Mouse (Mus musculus): ENCODE results near the gene Gm20509.
"Not testable (repeated sequence)": the region's sequence is repeated elsewhere in the genome, so short reads cannot be mapped to it uniquely, and the experiment has no call there.

Gene Gm20509

DNA sequence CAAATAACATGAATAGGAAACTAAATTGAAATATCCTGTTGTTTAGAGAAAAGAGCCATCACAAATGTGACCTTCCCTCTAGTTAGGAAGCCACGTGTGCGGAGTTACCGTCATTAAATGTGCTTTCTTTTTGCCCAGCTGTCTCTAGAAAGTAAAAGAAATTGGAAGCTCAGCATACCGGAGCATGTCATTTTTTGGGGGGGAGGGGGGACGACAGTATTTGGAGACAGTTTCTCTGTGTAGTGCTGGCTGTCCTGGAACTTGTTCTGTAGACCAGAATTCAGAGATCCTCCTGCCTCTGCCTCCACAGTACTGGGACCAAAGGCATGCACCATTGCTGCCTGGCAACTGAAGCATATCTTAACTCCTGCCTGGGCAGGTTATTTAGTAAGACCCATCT lies 734 bp upstream of the Gm20509 start, which contains the start of gene Khdc3:
Khdc3 (plus strand) TSS at position 301 of the 400 bp plus-strand sequence.
- no peak for DNase-seq (ENCODE audit: low read depth, low spot score)

DNA sequence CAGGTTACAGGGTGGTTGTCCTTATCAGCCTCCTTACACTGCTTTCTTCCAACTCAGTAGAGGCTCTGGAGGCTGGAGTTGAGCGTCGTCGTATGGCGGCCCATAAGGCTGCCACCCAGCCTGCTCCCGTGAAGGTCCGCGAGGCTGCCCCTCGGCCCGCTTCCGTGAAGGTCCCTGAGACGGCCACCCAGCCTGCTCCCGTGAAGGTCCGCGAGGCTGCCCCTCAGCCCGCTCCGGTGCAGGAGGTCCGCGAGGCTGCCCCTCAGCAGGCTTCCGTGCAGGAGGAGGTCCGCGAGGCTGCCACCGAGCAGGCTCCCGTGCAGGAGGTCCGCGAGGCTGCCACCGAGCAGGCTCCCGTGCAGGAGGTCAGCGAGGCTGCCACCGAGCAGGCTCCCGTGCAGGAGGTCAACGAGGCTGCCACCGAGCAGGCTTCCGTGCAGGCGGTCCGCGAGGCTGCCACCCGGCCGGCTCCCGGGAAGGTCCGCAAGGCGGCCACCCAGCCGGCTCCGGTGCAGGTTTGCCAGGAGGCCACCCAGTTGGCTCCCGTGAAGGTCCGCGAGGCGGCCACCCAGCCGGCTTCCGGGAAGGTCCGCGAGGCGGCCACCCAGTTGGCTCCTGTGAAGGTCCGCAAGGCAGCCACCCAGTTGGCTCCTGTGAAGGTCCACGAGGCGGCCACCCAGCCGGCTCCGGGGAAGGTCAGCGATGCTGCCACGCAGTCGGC lies 1.0 kb downstream of the Gm20509 start:
- DNase-seq (ENCODE audit: low read depth, low spot score): no peak

DNA sequence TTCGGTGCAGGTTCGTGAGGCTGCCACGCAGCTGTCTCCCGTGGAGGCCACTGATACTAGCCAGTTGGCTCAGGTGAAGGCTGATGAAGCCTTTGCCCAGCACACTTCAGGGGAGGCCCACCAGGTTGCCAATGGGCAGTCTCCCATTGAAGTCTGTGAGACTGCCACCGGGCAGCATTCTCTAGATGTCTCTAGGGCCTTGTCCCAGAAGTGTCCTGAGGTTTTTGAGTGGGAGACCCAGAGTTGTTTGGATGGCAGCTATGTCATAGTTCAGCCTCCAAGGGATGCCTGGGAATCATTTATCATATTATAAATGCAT lies 1.6 kb downstream of the Gm20509 start:
- no peak for DNase-seq (ENCODE audit: low read depth, low spot score)

DNA sequence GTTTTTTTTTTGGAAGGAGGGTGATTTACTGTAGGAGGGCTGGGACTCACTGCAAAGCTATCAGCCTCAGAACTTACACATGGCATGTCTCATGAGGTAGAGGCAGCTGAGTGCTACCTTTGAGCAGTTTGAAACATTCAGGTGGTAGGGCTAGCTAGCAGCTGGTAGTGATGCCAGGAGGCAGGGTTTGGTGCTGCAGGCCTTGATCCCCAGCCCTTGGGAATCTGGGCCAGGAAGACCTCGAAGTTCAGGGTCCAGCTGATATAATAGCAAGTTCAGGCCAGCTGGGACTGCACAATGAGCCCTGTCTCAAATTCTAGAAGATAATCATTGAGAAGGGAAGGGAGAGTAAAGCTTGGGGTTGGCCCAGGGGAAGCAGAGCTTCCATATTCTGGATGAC lies 2.9 kb downstream of the Gm20509 start:
- no peak for DNase-seq (ENCODE audit: low read depth, low spot score)

DNA sequence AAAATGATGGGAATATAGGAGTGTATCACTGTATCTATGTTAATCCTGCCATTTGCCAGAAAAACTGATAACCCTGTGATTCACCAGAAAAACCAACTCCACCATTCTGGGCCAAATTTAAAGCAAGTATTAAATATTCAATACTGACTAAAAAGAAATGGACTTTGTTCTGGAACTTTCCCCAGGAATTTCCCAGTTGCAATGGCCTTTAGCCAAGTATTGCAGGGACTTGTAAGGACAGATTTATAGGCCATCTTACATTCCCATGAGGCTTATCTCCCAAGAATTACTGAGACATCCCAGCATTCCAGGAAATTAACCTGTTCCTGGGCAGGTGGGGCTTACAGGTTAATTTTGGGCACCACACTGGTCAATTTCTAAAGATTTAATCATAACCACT lies 3.5 kb downstream of the Gm20509 start:
- DNase-seq (ENCODE audit: low read depth, low spot score): no peak

DNA sequence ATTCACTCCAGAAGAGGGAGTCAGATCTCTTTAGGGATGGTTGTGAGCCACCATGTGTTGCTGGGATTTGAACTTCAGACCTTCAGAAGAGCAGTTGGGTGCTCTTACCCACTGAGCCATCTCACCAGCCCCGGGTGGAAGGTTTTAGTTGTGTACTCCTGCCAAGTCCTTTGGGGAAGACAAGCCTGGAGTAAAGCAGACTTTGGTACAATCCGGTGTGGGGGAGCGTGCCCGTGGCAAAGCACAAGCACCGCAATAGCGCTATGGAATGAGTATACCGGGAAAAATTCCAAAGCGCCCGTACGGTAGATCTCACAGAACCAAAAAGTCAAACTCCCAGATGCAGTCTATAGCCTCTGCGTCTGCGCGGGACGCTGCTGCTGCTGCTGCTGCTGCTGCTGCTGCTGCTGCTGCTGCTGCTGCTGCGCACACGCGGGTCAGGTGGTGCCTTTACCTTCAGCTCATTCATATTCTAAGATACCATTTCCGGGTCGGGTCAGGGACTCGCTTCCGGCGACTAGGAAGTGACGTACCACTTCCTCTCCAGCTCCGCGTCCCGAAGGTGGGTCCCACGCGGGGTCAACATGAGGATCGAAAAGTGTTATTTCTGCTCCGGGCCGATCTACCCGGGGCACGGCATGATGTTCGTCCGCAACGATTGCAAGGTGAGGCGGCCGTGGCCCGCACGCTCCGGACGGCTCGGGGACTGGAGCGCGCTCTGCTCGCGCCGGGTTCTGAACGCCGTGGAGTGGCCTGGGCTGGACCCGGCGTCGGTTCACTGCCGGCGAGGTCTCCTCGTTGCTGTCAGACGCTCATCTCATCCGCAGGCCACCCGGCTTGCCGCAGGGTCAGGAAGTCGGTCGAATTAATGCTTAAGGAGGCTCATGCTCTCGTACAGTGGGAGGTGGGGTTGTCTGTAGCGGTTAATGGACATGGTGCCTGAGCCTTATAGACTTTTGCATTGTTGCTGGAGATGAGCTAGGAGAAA lies 10.9 kb downstream of the Gm20509 start, which contains the start of gene Rsl24d1:
Rsl24d1 (plus strand) TSS at position 508 of the 988 bp plus-strand sequence.
- DNase-seq (ENCODE audit: low read depth, low spot score): peak; percentile 92

DNA sequence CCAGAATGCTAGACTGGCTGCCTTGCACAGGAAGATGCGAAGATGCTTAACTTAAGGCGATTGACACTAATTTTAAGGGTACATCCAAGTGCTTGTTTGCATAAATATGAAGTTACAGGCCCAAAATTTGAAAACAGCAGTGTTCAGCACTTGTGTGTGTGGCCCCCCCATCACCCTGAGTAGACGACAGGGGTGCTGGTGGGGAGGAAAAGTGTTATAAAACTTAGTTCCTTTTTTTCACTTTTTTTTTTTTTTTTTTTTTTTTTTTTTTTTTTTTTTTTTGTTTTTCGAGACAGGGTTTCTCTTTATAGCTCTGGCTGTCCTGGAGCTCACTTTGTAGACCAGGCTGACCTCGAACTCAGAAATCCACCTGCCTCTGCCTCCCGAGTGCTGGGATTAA lies 14.4 kb downstream of the Gm20509 start:
- not testable (repeated sequence) for DNase-seq (ENCODE audit: low read depth, low spot score)

DNA sequence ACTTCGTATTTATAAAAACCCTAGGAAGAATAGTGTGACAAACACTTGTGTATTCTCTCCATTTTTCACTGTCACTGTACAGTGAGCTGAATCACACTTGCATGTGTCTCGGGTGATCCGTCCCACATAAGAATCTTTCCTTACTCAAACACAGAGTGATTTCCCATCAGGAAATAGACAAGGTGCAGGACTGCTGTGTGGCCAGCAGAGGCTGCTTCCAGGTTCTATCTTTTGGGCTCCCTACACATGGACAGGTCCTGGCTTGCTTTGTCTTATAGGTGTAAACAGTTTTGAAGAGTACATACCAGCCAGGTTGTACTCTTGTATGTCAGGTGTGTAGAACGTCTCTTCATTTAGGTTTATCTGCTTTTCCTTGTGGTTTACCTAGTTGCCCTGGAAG lies 15.7 kb downstream of the Gm20509 start:
- DNase-seq (ENCODE audit: low read depth, low spot score): no peak

DNA sequence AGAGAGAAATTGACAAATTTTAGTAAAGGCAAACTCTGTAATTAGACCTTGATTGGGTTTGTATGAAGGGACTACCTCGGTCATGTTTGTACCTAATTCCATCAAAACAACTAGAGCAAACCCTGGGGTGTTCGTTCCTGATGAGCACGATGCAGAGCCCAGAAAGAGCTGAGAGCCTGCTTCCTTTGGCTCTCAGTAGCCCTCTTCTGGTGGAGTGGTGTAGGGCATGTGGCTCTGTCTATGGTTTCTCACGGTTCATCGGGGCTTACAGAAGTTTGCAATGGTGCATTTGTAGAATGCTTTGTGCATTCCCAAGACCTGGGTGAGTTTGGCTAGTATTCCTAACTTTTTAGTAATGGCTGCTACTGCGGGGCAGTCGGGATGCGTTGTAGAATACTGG lies 19.5 kb downstream of the Gm20509 start:
- peak; percentile 57 for DNase-seq (ENCODE audit: low read depth, low spot score)

DNA sequence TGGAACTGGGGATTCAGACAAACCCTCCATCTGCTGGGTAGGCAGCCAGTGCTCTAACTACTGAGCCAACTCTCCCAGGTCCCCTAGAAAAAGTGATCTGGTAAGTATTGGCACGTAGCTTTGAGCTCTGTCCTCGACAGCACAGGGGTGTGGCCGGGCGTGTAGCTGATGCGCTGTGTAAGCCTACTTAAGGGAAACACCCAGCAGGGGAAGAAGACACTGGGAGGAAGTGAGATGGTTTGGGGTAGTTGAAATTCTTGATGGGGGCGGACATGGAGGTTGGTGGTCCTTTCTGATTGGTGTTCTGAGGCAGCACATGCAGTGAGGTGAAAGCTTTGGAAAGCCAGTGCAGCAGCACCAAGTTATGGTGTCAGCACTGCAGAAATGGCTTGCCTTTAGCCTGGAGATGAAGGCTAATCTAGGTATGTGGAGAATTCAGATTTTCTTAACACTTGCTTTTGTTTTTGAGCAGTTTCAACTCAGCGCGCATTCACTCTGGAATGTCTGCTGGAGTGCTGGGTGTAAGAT lies 22.8 kb downstream of the Gm20509 start:
- no peak for DNase-seq (ENCODE audit: low read depth, low spot score)

DNA sequence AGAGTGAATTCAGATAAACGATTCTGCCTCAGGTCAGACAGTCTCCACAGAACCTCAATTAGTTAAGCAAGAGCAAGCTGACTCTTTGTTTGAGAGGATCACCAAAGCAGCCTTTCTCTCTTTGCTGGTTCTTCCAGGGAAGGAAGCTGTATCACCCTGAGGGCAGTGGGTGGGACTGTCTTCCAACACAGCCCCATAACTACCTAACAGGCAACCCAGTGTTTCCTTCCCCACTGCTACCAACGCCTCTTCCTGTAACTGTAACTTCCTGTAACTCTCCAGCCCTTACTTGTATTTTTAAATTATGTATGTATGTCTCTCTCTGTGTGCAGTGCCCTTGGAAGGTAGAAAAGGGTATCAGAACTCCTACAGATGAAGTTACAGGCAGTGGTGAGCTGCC lies 25.2 kb downstream of the Gm20509 start:
- DNase-seq (ENCODE audit: low read depth, low spot score): no peak

DNA sequence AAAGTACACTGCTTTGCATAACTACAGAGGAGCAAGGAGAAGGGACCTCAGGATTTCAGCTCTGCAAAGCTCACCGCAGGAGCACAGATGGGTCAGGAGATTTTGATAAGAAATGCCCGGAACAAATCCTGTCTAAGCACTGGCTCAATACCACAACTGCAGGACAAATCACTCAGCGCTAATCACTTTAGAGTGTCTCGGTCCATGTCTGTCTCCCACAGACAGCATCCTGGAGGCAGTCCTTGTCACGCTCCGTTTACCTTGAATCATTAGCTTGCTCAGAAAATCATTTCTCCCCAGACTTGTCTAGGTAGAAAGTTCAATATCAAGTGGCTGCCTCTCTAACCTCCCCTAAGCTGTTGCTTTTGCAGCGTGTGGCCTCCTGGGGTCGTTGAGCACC lies 27.6 kb downstream of the Gm20509 start:
- no peak for DNase-seq (ENCODE audit: low read depth, low spot score)

DNA sequence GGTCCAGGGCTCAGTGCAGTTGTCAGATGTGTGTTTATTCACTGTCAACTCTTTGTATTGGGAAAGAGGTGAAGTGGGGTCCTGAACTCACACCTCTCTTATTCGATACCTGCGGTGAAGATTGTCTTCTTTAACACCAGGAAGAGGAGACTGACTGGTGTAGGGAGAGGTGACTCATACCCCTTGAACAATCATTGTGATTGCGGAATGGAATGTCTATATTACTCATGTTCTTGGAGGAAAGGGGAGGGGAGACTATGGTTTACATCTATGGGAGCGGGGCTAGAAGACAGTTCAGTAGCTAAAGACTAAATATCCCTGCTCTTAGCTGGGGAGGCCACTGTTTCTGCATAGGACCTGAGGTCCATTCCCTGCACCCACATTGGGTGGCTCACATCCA lies 28.3 kb downstream of the Gm20509 start:
- no peak for DNase-seq (ENCODE audit: low read depth, low spot score)

DNA sequence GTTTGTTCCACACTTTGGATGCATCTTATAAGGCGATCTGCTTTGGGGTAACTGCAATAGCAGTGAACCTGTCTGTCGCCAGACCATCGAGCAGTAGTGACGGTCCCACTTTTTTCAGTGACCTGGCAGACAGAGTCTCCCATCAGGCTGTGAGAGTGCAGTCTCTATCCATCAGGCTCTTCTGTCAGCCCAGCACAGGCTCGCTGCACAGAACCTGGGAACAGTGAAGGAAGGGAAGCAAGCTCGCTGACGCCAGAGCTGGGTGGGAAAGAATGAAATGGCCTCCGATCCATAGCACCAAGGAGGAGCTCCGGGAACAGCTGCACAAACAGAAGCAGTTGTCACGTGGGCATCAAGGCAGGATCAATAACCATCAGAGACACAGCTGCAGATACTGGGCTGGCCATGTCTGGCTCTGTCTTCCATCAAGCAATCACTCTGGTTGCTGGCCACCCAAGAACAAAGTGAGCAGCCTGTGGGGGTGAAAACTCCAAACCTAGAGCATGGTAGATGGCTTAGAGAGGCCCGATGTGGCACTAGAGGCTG lies 35.1 kb downstream of the Gm20509 start:
- no peak for DNase-seq (ENCODE audit: low read depth, low spot score)

DNA sequence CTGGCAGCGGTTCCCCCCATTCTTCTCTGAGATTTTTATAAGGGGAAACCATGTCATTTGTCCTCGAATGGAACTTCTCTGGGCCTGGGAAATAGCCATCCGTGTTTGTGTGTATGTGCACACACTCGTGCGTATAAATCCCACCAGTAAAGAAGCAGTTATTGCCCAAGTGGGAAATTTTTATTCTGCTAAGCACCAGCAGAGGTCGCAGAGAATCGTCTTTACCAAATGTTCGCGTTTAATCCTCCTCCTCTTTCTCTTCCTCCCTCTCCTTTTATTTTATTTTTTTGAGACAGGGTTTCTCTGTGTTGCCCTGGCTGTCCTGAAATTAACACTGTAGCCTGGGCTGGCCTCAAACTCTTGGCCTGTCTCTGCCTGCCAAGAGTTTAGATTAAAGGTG lies 52.1 kb downstream of the Gm20509 start:
- no peak for DNase-seq (ENCODE audit: low read depth, low spot score)

DNA sequence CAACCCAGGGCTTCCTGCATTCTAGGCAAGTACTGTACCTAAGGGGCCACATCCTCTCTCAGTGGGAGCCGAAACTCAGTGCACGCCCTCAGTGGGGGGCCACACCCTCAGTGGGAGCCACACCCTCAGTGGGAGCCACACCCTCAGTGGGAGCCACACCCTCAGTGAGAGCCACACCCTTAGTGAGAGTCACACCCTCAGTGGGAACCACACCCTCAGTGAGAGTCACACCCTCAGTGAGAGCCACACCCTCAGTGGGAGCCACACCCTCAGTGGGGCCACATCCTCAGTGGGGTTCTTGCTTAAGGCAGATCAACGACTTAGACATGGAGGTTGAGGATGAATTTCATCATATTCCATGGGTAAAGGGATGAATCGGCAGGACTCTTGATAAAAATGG lies 55.7 kb downstream of the Gm20509 start:
- no peak for DNase-seq (ENCODE audit: low read depth, low spot score)

DNA sequence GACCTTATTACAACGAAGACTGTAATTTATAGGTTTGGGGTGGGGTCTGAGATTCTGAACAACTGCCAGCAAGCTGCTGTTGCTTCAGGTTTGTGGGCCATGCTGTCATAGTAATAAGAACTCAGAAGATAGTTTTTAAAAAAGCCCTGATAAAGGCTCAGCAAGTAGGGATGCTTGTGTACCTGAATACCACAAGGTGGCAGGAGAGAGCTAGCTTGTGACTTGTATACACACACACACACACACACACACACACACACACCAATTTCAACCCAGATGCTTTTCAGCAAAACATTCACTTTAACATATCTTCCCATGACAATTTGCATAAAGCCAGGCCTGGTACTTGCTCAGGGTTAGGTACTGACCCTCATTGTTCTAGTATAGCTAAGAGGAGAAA lies 57.0 kb downstream of the Gm20509 start:
- peak; percentile 48 for DNase-seq (ENCODE audit: low read depth, low spot score)

DNA sequence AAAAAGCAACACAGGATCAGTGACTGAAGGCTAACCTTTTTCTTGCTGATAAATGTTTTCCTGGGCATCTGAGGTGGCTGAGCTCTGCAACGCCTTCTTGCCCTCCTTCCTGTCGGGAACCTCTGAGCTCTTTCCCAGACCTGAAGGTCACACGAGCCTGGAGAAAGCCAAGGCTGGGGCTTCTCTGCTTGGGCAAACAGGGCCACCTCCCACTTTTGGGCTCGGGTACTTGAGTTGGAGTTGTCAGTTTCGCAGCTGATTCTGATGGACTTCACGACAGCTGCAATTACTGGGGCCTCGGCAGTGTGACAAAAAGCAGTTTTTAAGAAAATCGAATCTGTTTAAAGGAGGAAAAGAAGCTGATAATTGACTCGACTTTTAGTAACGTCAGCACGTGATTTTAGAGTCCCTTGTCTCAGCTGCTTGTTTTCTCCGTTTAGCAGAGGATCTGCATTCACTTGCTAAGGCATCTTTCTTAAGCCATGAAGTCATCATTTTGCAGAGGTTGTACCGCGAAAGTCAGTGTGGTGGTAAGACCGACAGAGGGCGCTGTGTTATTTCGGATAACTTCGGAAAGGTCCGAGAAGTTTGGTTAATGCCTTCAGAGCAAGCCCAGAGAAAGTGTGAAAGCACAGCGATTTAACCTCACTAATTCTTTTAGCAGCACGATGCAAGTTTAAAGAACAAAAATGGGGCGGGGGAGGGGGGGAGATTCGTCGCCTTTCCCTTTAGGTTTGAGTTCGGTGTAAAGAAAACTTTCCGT lies 60.5 kb downstream of the Gm20509 start:
- peak; percentile 76 for DNase-seq (ENCODE audit: low read depth, low spot score)

DNA sequence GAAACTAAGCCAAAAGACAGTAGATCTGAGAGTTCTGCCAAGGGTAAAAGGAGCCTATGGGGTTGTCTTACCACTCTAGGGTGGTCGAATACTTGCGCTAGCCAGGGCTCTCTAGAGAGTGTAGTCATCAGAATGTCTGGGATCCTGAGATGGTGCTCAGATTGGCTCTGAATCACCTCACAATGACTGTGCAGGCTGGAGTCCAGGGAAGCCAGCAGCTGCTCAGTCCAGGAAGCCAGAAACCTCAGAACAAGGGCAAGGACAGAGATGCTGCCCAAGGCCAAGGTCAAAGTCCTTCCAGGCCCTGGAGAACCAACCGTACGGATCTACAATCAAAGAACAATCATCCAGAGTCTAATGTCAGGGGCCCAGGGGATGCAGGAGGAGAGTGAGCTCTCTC lies 63.4 kb downstream of the Gm20509 start:
- no peak for DNase-seq (ENCODE audit: low read depth, low spot score)
